Mouse (Mus musculus): ENCODE data around the gene Mbnl1. TPM values are rescaled to one million over a fixed set of nuclear protein-coding genes. Genes with fewer than 3 reads are reported as not detected.

The Mbnl1 gene
- total and polyA plus RNA-seq, 2 experiments from 2014 or later, result 55.9 to 86.0 TPM

GRCm38 (mm10) chr3:60475055-60475454 is 2.4 kb downstream of the Mbnl1 start:
- H3K4me2 ChIP-seq (ENCODE audit: low read depth, low read length, poor library complexity, severe bottlenecking), result no peak overlapping the region
- H3K36me3 ChIP-seq (ENCODE audit: insufficient read depth, low read length), result no peaks in the 10 kb centered on the region
- DNase-seq (ENCODE audit: low spot score) (no peak), ATAC-seq (ENCODE audit: low FRiP score) (no peak)
- WGBS, result 97% methylated on average over 2 of the region's 2 CpGs
- no peak overlapping the region for H3K9ac ChIP-seq (replicated peaks; ENCODE audit: low read length, poor library complexity, severe bottlenecking)
- no peaks in the 10 kb centered on the region for H3K9me3 ChIP-seq (ENCODE audit: low read length)
- H3K4me3 ChIP-seq (ENCODE audit: low read depth, low read length), result no peak overlapping the region
- no peaks in the 10 kb centered on the region for H3K27me3 ChIP-seq (ENCODE audit: insufficient read depth, low read length)
- no peak for TF ChIP-seq CTCF (IDR thresholded peaks at IDR 0.05)
- no peaks in the 10 kb centered on the region for H3K4me1 ChIP-seq (ENCODE audit: insufficient read depth, low read length)
- no peak overlapping the region for H3K27ac ChIP-seq (ENCODE audit: low read depth, low read length)

- Histone ChIP-seq H3K27me3 (ENCODE audit: insufficient read depth, low read length) (no peaks in the 10 kb centered on the region), H3K4me2 (ENCODE audit: low read depth, low read length, poor library complexity, severe bottlenecking) (no peak overlapping the region), H3K4me1 (ENCODE audit: insufficient read depth, low read length) (no peaks in the 10 kb centered on the region), H3K36me3 (ENCODE audit: insufficient read depth, low read length) (no peaks in the 10 kb centered on the region), H3K4me3 (ENCODE audit: low read depth, low read length) (no peak overlapping the region), H3K9me3 (ENCODE audit: low read length) (no peaks in the 10 kb centered on the region), H3K9ac (replicated peaks; ENCODE audit: low read length, poor library complexity, severe bottlenecking) (no peak overlapping the region), H3K27ac (ENCODE audit: low read depth, low read length) (no peak overlapping the region)
- TF ChIP-seq CTCF (IDR thresholded peaks at IDR 0.05), result no peak
- DNase-seq (ENCODE audit: low spot score) (no peak), ATAC-seq (ENCODE audit: low FRiP score) (no peak)
- 86% methylated on average over 6 of the region's 6 CpGs for WGBS
Observed at GRCm38 (mm10) chr3:60476751-60477255, 4.2 kb downstream of the Mbnl1 start.

- Histone ChIP-seq H3K4me1 (ENCODE audit: insufficient read depth, low read length) (no peaks in the 10 kb centered on the region), H3K9me3 (ENCODE audit: low read length) (no peaks in the 10 kb centered on the region), H3K9ac (replicated peaks; ENCODE audit: low read length, poor library complexity, severe bottlenecking) (no peak overlapping the region), H3K27ac (ENCODE audit: low read depth, low read length) (no peak overlapping the region), H3K36me3 (ENCODE audit: insufficient read depth, low read length) (no peaks in the 10 kb centered on the region), H3K4me2 (ENCODE audit: low read depth, low read length, poor library complexity, severe bottlenecking) (no peak overlapping the region), H3K27me3 (ENCODE audit: insufficient read depth, low read length) (no peaks in the 10 kb centered on the region), H3K4me3 (ENCODE audit: low read depth, low read length) (no peak overlapping the region)
- 86% methylated on average over 2 of the region's 2 CpGs for WGBS
- no peak for ATAC-seq (ENCODE audit: low FRiP score)
- DNase-seq (ENCODE audit: low spot score), result no peak
- TF ChIP-seq CTCF (IDR thresholded peaks at IDR 0.05), result no peak
Observed at GRCm38 (mm10) chr3:60478433-60478832, 5.8 kb downstream of the Mbnl1 start.

GRCm38 (mm10) chr3:60480716-60481115 is 8.1 kb downstream of the Mbnl1 start:
- ATAC-seq (ENCODE audit: low FRiP score) (no peak), DNase-seq (ENCODE audit: low spot score) (no peak)
- TF ChIP-seq CTCF (IDR thresholded peaks at IDR 0.05), result no peak
- no peak overlapping the region for H3K4me2 ChIP-seq (ENCODE audit: low read depth, low read length, poor library complexity, severe bottlenecking)
- no peaks in the 10 kb centered on the region for H3K4me1 ChIP-seq (ENCODE audit: insufficient read depth, low read length)
- H3K9ac ChIP-seq (replicated peaks; ENCODE audit: low read length, poor library complexity, severe bottlenecking), result no peak overlapping the region
- H3K9me3 ChIP-seq (ENCODE audit: low read length), result no peaks in the 10 kb centered on the region
- H3K27me3 ChIP-seq (ENCODE audit: insufficient read depth, low read length), result no peaks in the 10 kb centered on the region
- no peak overlapping the region for H3K27ac ChIP-seq (ENCODE audit: low read depth, low read length)
- WGBS, result 87% methylated on average over 2 of the region's 2 CpGs
- no peaks in the 10 kb centered on the region for H3K36me3 ChIP-seq (ENCODE audit: insufficient read depth, low read length)
- no peak overlapping the region for H3K4me3 ChIP-seq (ENCODE audit: low read depth, low read length)

GRCm38 (mm10) chr3:60481740-60482399 is 9.2 kb downstream of the Mbnl1 start:
- no peak for TF ChIP-seq CTCF (IDR thresholded peaks at IDR 0.05)
- no peak for DNase-seq (ENCODE audit: low spot score)
- H3K4me2 ChIP-seq (ENCODE audit: low read depth, low read length, poor library complexity, severe bottlenecking), result no peak overlapping the region
- H3K4me1 ChIP-seq (ENCODE audit: insufficient read depth, low read length), result no peaks in the 10 kb centered on the region
- H3K9me3 ChIP-seq (ENCODE audit: low read length), result no peaks in the 10 kb centered on the region
- WGBS, result 94% methylated on average over 2 of the region's 2 CpGs
- H3K27ac ChIP-seq (ENCODE audit: low read depth, low read length), result no peak overlapping the region
- ATAC-seq (ENCODE audit: low FRiP score), result no peak
- H3K4me3 ChIP-seq (ENCODE audit: low read depth, low read length), result no peak overlapping the region
- no peaks in the 10 kb centered on the region for H3K36me3 ChIP-seq (ENCODE audit: insufficient read depth, low read length)
- H3K27me3 ChIP-seq (ENCODE audit: insufficient read depth, low read length), result no peaks in the 10 kb centered on the region
- no peak overlapping the region for H3K9ac ChIP-seq (replicated peaks; ENCODE audit: low read length, poor library complexity, severe bottlenecking)

GRCm38 (mm10) chr3:60483305-60483704 is 10.7 kb downstream of the Mbnl1 start:
- Histone ChIP-seq H3K4me3 (ENCODE audit: low read depth, low read length) (no peak overlapping the region), H3K4me2 (ENCODE audit: low read depth, low read length, poor library complexity, severe bottlenecking) (no peak overlapping the region)
- ATAC-seq (ENCODE audit: low FRiP score), result no peak

More at GRCm38 (mm10) chr3:60483305-60483704, 10.7 kb downstream of the Mbnl1 start:
- H3K36me3 ChIP-seq (ENCODE audit: insufficient read depth, low read length), result no peaks in the 10 kb centered on the region
- H3K27ac ChIP-seq (ENCODE audit: low read depth, low read length), result no peak overlapping the region
- TF ChIP-seq CTCF (IDR thresholded peaks at IDR 0.05), result no peak
- no peak overlapping the region for H3K9ac ChIP-seq (replicated peaks; ENCODE audit: low read length, poor library complexity, severe bottlenecking)
- H3K9me3 ChIP-seq (ENCODE audit: low read length), result no peaks in the 10 kb centered on the region
- no peaks in the 10 kb centered on the region for H3K4me1 ChIP-seq (ENCODE audit: insufficient read depth, low read length)
- no peak for DNase-seq (ENCODE audit: low spot score)
- no peaks in the 10 kb centered on the region for H3K27me3 ChIP-seq (ENCODE audit: insufficient read depth, low read length)
